Mouse (Mus musculus) Patski (cell line): ENCODE measurements at regions not wholly inside any gene's neighbourhood (a gene's known extent, or its start where the extent isn't known, plus 50 kb on each side); places are given as distances from the start of the nearest gene placed in this dataset.

Experiments used
- ATAC-seq: fragments of 100-300 bp; one replicate; pipeline ENCODE4 v1.8.0; 2021
- CTCF ChIA-PET: fragments of 350-600 bp; sonication (Branson Sonifier 250); formaldehyde crosslinking; loops from one replicate; lab custom pipeline; 2022; ENCODE audit warnings: inconsistent platforms; lab: Charles Lee
- POLR2A ChIA-PET: fragments of 350-600 bp; sonication (Branson Sonifier 250); formaldehyde crosslinking; loops from one replicate; lab custom pipeline; 2022; ENCODE audit warnings: antibody characterized with exemption, inconsistent platforms; lab: Charles Lee
- DNase-seq: peaks from one replicate; pipeline ENCODE4 v3.0.0-alpha.2; 2011; ENCODE audit warnings: low read depth, low spot score
- H3K27me3 ChIP-seq: fragments of 371-371 bp; one replicate; pipeline ENCODE4 v1.5.1; 2021
- CTCF ChIP-seq: fragments of 100-300 bp; IDR thresholded peaks from one replicate; pipeline ENCODE4 v1.5.1; 2021
- in situ Hi-C: fragments of 300-500 bp; cut with MboI; formaldehyde crosslinking; loops from 3 replicates; pipeline ENCODE4 v1.11.1; 2018; ENCODE audit warnings: low pct_unique_long_range_greater_than_20kb, mixed read lengths

GRCm38 (mm10) chr15:6129697-6130096 lies 169.9 kb upstream of the Dab2 start:
- in situ Hi-C loops = no loop called here
- ChIA-PET CTCF (interaction anchor here (1.0 kb wide), 1 partner anchor 52 kb away, joined by 3 read pairs; no protein-coding TSS in a partner anchor), POLR2A (no interaction called here)
- H3K27me3 ChIP-seq = peaks cover 4% of the 10 kb centered on the region
- ATAC-seq = no peak
- no peak for DNase-seq
- no peak for TF ChIP-seq CTCF

GRCm38 (mm10) chr15:6132216-6132615 lies 167.4 kb upstream of the Dab2 start:
- ChIA-PET POLR2A (no interaction called here), CTCF (interaction anchor here (1.1 kb wide), 1 partner anchor 10 kb away, joined by 5 read pairs; no protein-coding TSS in a partner anchor)
- in situ Hi-C loops = no loop called here
- ATAC-seq = no peak
- H3K27me3 ChIP-seq = peaks cover 4% of the 10 kb centered on the region
- no peak for DNase-seq
- no peak for TF ChIP-seq CTCF

GRCm38 (mm10) chr15:6145071-6145470 lies 154.5 kb upstream of the Dab2 start:
- no peaks in the 10 kb centered on the region for H3K27me3 ChIP-seq
- ChIA-PET POLR2A (no interaction called here), CTCF (no interaction called here)
- no peak for TF ChIP-seq CTCF
- ATAC-seq (no peak), DNase-seq (no peak)
- in situ Hi-C loops = no loop called here

GRCm38 (mm10) chr15:6154706-6155105 lies 144.9 kb upstream of the Dab2 start:
- POLR2A ChIA-PET = interaction anchor here (0.7 kb wide), 1 partner anchor 916 kb away, joined by 4 read pairs; no protein-coding TSS in a partner anchor
- no peak for TF ChIP-seq CTCF
- DNase-seq = peak; percentile 12

DNA sequence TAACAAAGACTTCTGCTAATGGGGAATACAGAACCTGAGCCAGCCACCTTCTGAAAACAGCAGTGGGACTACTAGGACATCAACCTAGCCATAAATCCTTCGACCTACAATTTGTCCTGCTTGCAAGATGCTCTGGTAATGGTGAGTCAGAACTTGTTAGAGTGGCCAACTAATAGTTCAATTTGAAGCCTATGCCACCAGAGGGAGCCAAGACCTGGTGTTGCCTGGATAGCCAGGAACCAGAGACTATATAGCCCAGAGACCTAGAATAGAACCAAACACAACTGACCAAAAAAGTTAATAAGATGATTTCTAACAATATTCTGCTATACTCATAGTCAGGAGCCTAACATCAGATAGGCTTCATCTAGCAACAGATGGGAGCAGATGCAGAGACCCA lies 119.3 kb upstream of the Dab2 start:
- H3K27me3 ChIP-seq = no peaks in the 10 kb centered on the region
- in situ Hi-C loops = no loop called here
- DNase-seq (no peak), ATAC-seq (no peak)
- TF ChIP-seq CTCF = peak; percentile 60
- POLR2A ChIA-PET = no interaction called here
- CTCF ChIA-PET = no interaction called here

More at GRCm38 (mm10) chr15:6154706-6155105, 144.9 kb upstream of the Dab2 start:
- ATAC-seq = peak; percentile 87
- in situ Hi-C loops = no loop called here
- H3K27me3 ChIP-seq = no peaks in the 10 kb centered on the region
- CTCF ChIA-PET = no interaction called here

- no peaks in the 10 kb centered on the region for H3K27me3 ChIP-seq
- POLR2A ChIA-PET = no interaction called here
- ATAC-seq = no peak
- in situ Hi-C loops = no loop called here
- TF ChIP-seq CTCF = no peak
- CTCF ChIA-PET = no interaction called here
- DNase-seq = no peak
Observed at GRCm38 (mm10) chr15:6183627-6184026, 116.0 kb upstream of the Dab2 start.

DNA sequence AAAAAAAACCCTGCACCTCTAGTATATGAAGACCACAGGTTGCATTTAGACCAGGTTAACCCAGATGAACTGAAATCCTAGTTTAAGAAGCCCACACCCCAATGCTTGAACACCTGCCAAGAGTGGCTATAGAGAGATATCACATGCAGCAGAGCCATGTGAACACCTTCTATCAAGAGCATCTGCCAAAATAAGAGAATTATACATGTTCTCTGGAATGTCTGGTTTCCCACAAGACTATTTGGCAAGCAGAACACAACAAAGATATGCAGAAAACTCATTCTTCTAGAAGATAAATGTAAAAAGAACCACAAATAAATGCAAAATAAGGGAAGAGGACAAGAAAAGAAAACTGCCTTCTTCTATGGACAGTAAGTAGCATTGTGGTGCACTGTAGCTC lies 107.7 kb upstream of the Dab2 start:
- POLR2A ChIA-PET = interaction anchor here (0.6 kb wide), 1 partner anchor 26 kb away, joined by 3 read pairs; no protein-coding TSS in a partner anchor
- TF ChIP-seq CTCF = no peak
- CTCF ChIA-PET = interaction anchor here (1.1 kb wide), 1 partner anchor 382 kb away, joined by 3 read pairs; no protein-coding TSS in a partner anchor

DNA sequence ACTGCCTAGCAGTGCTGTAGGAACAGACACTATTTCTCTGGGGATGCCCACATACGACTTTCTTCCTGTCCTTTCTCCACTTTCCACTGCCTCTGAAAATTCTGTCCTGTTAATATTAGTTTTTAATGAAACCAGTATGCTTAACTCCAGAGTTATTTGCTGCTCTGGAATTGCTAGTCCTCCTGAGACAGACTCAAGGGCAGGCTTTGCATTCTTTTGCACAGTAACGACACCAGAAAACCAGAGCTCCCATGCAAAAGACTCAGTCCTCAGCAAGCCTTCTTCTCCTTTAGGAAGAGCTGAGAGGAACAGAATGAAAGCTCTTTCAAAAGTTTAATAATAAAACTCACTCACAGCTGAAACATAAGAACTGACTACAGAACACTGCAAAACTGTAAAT lies 92.3 kb upstream of the Dab2 start:
- ChIA-PET CTCF (interaction anchor here (2.0 kb wide), 1 partner anchor 971 kb away, joined by 8 read pairs; no protein-coding TSS in a partner anchor), POLR2A (no interaction called here)
- DNase-seq = no peak
- H3K27me3 ChIP-seq = no peaks in the 10 kb centered on the region
- ATAC-seq = no peak
- TF ChIP-seq CTCF = no peak
- in situ Hi-C loops = loop anchor here (5.0 to 25.0 kb wide), 4 partner anchors 125 to 1015 kb away; no protein-coding TSS in a partner anchor

More for the DNA sequence above, 107.7 kb upstream of the Dab2 start:
- ATAC-seq (peak; percentile 51), DNase-seq (peak; percentile 22)
- in situ Hi-C loops = no loop called here
- H3K27me3 ChIP-seq = no peaks in the 10 kb centered on the region

DNA sequence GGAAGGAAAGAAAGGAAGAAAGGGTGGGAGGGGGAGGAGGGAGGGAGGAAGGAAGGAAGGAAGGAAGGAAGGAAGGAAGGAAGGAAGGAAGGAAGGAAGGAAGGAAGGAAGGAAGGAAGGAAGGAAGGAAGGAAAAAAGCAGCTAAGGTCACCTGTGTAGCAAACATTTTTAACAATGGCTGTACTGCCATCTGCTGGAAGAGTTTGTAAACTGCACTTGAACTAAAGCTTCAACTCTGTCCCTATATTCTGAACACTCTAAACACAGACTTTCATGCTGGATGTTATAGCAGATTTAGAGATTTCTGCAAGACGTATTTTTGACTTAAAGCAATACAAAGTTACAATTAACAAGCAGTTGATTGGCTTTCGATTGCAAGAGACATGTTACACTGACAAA lies 90.3 kb upstream of the Dab2 start:
- CTCF ChIA-PET = interaction anchor here (1.1 to 2.9 kb wide), 3 partner anchors 128 to 972 kb away, joined by 3 to 13 read pairs (median 11); no protein-coding TSS in a partner anchor
- DNase-seq (no peak), ATAC-seq (no peak)
- in situ Hi-C loops = loop anchor here (5.0 to 25.0 kb wide), 4 partner anchors 127 to 1017 kb away; no protein-coding TSS in a partner anchor
- peak; percentile 63 for TF ChIP-seq CTCF
- no peaks in the 10 kb centered on the region for H3K27me3 ChIP-seq
- POLR2A ChIA-PET = no interaction called here

DNA sequence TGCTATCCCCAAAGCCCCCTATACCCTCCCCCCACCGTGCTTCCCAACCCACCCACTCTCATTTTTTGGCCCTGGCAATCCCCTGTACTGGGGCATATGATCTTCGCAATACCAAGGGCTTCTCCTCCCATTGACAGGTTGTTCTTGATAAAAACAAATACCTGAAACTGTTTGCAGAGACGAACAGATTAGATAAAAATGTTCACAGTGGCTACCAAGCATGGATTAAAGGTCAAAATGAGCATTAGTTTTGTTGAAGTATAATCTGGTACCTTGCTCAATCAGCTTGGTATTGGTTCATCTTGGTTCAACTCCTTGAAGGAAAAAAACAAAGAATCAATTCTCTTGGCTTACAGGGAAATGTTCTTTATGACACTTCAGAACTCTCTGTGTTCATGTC lies 81.5 kb upstream of the Dab2 start:
- H3K27me3 ChIP-seq = no peaks in the 10 kb centered on the region
- TF ChIP-seq CTCF = no peak
- POLR2A ChIA-PET = interaction anchor here (0.6 kb wide), 1 partner anchor 27 kb away, joined by 3 read pairs; no protein-coding TSS in a partner anchor
- ATAC-seq (no peak), DNase-seq (no peak)
- CTCF ChIA-PET = no interaction called here
- in situ Hi-C loops = loop anchor here (10.0 to 25.0 kb wide), 2 partner anchors 306 to 1133 kb away; no protein-coding TSS in a partner anchor

GRCm38 (mm10) chr15:6225227-6225626 lies 74.4 kb upstream of the Dab2 start:
- in situ Hi-C loops = no loop called here
- DNase-seq (no peak), ATAC-seq (no peak)
- CTCF ChIA-PET = interaction anchor here (1.2 kb wide), 1 partner anchor 988 kb away, joined by 3 read pairs; no protein-coding TSS in a partner anchor
- POLR2A ChIA-PET = no interaction called here
- TF ChIP-seq CTCF = no peak
- H3K27me3 ChIP-seq = no peaks in the 10 kb centered on the region
